Mouse (Mus musculus) left cerebral cortex, postnatal 25 days (tissue): ENCODE measurements at regions not wholly inside any gene's neighbourhood (a gene's known extent, or its start where the extent isn't known, plus 50 kb on each side); places are given as distances from the start of the nearest gene placed in this dataset.

Source experiments
- DNase-seq, 2 experiments: peaks; one replicate each; pipeline ENCODE4 v3.0.0; 2022; ENCODE audit warnings: low spot score in 2 of 2, mixed read lengths in 1 of 2
- intact Hi-C: fragments of 180-260 bp; cut with DNase I; formaldehyde crosslinking; loops from one replicate; pipeline ENCODE4 v1.15.1; 2025

DNA sequence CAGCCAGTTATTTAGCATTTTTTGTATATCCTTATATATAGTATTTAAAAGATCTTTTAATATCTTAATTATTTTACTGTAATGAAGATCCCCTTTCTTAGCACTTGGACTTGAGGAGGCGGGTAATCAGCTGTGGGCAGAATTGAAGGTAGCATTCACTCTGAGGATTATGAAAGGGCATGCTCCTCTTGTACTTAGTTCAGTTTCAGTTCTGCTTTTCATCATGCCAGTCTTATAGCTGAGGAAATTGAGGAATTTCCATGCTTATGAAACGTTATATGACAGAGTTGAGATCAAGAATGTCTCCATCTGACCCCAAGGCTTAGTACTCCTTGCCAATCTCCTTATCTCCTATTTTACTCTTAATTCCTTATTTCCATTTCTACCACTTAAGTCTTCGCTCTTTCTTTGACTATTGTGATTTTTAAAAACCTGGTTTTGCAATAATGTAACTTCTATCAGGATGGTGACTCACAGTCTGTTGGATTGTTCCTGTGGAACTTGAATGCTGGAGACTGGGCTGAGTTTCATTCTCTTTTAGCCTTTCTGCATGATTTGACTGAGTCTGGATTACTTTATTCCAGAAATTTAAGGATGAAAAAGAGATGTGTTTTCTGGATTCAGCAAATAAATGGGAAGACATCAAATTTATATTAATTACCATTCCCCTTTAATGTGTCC, 133.6 kb downstream of the Papss1 start:
- intact Hi-C loops: no loop called here
- no peak for DNase-seq

DNA sequence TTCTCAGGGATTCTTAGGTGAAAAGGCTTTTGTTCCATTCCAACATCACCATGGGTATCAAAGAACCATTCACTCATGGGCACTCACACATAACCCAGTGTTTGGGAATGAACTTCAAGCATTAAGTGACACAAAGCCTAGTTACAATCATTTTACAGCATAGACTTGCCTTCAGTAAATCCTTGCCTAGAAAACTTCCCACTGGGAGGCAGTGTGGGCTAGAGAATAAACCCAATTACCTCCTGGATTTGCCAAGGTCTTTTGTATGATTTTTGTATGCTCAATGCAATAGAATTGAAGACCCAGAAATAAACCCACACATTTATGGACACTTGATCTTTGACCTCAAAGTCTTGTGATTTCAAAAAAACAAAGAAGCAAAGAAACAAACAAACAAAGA, 138.6 kb downstream of the Papss1 start:
- intact Hi-C loops: no loop called here
- DNase-seq: peak; percentile 14 to 36

DNA sequence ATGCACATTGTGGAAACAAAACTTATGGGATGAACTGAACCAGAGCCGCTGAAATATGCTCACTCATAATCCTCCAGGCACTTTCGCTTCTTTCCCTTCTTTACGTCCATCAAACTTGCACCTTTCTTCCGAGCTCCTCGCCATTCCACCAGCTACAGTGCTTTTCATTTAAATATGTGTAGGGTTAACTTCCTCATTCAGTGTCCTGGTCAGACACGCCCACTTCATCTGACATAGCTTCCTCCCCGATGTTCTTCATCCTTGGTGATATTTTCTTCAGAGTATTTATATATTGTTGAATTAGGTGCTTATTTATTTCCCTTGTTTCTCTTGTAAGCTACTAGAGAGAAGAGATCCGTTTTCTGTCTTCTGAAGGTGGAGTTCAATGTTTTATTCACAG, 149.0 kb downstream of the Papss1 start:
- DNase-seq: no peak

DNA sequence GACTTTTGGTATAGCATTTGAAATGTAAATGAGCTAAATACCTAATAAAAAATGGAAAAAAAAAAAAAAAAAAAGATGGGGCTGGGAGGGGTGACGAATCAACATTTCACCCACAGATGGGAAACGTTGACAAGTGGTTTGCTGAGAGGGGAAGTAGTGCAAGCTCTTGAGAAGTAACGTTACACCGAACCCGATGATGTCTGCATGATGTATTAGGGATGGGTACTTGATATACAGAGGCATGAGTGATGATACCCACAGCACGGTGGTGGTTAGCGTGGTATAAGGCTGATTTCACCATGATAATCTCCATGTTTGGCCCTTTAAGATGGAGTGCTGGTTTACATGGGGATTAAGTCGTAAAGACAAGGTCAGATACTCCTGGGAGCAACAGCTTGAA, 154.2 kb downstream of the Papss1 start:
- DNase-seq: no peak
- intact Hi-C loops: no loop called here

More for the DNA sequence above, 149.0 kb downstream of the Papss1 start:
- intact Hi-C loops: no loop called here

DNA sequence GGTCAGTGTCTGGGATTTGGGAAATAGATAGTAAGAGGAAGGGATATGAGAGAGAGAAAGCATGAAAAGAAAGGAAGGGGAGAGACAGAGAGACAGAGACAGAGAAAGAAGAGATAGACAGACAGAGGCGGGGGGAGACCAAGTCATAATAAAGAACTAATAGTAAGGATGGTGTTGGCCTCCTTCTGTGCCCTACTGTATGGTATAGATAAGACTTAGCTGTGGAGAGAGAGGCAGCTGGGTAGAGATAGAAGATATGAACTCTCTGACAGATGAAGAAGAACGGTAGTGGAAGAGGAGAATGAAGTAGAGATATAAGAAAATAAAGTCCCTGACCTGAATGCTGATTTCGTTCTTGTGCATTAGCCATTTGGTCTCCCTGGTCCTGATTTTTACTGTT, 164.1 kb downstream of the Papss1 start:
- intact Hi-C loops: no loop called here
- no peak for DNase-seq

DNA sequence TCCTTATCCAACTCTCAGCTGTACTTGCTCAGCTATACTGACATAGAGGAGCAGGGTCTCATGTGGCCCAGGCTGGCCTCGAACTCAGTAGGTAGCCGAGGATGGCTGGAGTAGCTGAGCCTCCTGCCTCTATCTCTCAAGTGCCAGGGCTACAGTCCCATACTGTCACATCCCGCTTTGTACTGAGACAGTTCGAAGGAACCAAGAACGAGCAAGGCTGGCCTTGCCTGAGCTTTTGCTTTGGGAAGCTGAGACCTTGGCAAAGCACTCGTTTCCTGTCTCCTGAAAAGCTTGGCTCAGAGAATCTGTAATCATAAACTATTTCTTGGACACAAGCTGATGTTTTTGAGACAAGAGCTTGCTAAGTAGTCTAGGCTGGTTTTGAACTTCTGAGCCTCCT, 169.7 kb downstream of the Papss1 start:
- no peak for DNase-seq
- intact Hi-C loops: no loop called here

DNA sequence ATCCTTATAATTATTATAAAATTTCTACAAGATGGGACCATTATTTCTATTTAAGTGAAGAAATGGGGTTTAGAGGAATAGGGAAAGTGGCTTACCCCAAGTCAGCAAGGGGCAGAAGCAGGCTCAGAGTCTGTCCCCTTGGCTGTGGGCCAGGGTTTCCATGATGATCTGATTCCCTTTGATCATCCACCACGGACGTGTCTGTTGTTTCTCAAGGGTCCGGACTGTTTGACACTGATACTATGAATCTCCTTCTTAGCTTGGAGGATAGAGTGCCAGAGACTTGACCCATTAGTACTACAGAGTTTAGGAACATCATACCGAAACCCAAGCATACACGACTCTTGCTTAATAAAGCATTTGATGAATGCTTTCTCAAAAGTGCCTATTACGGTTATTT, 172.9 kb downstream of the Papss1 start:
- DNase-seq: no peak
- intact Hi-C loops: no loop called here

DNA sequence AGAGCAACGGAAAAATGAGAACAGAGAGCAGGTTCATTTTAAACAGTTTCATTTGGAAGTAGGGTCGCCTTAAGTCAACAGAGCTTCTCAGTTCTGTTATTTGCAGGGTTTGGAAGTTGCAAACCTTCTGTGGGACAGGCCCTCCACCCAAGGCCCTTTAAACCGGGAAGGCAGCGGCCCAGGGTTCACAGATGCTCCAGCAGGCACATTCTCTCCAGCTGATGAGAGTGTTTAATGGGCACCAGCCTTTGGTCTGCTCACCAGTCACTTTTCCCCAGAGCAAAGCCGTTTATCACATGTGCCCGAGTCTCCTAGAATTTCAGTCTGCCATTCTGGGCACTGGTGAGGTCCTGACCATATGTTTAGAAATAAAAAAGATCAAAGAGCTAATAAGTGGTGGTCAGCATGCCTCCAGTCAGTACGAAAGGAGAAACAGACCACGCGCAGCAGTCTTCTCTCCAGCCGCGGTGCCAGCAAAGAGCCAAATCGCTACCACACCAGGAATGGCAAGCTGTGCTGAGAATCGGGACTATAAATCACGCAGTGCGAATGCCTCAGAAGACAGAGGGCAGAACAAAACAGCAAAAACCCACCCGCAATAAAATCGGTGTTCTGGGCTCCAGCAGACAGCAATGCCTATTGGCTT, 173.5 kb downstream of the Papss1 start:
- no peak for DNase-seq
- intact Hi-C loops: no loop called here

DNA sequence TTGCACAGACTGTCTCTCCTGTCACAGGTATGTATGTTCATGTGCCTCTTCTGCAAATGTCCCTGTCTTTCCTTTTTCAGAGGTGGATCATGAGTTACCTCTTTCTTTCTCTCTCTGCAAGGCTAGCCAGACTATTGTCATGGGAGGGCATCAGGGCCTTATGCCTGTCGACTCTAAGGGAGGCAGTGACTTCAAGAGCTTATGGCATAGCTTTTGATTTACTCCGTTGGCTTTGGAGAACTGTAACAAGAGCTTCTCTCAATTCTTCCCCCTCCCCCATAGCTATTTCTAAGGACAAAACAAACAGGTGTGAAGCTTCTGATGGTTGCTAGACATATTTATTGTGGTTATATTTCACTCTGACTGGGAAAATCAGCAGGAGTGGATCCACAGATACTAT, 191.0 kb downstream of the Papss1 start:
- intact Hi-C loops: no loop called here
- no peak for DNase-seq

DNA sequence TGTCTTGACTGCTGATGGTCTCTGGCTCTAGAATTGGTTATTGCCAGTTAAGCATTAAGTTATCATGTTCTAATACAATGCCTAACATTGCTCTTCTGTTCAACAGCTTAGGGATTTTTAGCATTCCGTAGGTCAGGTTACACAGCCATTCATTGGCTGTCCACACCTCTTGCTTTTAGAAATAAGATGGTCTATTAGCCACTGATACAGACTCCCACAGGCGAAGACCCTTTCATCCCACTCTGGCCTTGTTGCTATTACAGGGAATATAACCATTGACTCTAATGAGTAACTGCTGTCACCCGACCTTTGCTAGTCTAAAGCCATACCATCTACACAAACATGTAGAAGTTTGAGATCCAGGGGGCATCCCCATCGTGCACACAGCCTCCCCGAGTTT, 191.6 kb downstream of the Papss1 start:
- intact Hi-C loops: no loop called here

DNA sequence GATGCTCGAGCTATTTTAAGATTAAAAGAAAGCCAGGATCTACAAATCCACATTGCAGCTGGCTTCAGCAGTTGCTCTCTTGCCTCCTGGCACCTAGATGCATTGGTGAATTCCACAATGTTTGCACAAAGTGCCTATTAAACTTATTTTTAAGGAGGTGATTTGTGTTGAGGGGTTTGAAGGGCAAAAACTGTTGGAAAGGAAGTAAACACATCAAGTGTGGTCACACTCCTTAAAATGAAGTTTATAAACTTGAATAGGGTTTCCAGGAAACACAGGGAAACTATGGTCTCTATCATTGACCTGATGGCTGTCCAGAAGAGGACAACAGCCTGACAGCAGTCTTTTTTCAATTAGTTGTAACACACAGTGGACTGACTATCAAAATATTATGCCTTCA, 205.4 kb downstream of the Papss1 start:
- DNase-seq: no peak
- intact Hi-C loops: no loop called here

More for the DNA sequence above, 191.6 kb downstream of the Papss1 start:
- no peak for DNase-seq

DNA sequence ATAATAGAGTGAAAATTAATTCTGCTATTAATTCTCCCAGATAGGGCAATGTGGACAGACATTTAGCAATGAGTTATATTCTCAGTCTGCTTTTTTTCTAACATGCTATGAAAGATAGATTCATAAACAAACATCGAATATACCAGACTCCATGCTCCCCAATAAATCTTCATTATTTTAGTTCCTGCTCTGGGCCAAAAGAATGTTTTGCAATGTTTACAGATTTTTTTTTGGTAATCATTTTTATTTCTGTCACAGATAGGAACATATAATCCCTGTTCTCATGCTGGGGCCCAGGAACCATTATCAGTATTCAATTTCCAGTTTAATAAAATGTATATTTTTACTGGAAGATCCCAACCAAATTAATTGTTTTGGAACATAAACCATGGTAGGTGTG, 205.9 kb downstream of the Papss1 start:
- intact Hi-C loops: no loop called here
- no peak for DNase-seq

DNA sequence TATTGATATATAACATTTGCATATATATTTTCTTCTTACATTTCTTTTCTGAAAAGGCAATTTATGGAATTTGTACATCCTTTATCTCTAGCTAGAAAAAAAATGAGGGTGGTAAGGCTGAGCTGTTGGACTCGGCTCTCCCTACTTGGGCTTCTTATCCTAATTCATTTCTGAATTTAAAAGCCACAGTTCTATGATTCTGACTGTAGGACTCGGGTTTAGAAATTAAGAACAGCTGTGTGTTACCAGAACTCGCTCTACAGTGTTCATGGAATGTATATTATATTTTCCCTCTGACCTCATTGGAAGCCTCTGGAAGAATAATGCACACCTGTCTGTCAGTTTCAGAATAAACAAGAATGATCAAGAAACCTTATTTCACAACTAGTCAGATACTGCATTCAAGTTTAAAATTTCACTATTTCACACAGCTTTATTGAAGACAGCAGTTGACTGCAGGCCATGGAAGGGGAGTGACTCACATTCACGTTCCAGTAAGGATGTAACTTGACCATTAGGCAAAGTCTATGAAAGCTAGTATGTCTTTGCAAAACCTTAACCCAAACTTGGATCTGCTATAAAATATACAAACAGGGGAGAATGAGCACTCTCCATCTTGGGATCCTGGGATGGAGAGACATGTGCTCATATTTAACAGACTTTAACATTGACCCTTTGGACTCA, 207.4 kb downstream of the Papss1 start:
- intact Hi-C loops: no loop called here
- DNase-seq: no peak

DNA sequence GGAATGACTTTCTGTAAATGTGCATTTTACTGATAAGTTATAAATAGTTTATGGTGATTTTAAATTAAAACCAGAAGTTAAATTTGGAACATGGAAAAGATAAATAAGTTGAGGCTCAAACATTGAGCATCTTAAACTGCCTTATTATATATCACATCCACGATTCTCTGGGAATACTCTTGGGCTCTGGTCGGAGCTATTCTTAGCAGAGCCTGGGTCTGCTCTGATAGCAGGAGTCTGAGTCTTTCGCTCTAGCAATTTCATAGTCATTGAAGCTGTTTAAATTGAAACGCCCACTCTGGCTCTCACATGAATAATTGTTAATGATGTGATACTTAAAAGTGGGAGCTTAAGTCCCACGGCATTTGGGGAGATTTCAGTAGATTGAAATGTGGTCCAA, 208.0 kb downstream of the Papss1 start:
- no peak for DNase-seq
- intact Hi-C loops: no loop called here

DNA sequence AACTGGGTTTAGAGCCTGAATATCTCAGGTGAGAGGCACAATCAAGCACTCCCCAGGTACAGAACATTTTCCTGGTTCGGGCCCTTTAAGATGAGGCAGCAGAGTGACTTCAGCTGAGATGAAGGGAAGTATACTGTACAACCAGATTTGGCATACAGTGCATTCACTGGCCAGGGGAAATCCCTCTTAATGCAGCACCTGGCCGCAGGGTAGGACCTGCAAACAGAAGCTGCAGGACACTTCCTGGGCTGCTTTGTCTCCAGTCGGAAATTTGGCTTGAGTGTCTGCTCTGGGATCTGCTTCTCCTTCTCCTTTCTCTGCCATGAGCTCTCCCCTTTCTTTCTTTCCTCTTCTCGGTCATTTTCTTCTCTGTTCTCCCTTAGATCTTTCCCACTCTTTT, 210.9 kb downstream of the Papss1 start:
- intact Hi-C loops: no loop called here
- DNase-seq: no peak

DNA sequence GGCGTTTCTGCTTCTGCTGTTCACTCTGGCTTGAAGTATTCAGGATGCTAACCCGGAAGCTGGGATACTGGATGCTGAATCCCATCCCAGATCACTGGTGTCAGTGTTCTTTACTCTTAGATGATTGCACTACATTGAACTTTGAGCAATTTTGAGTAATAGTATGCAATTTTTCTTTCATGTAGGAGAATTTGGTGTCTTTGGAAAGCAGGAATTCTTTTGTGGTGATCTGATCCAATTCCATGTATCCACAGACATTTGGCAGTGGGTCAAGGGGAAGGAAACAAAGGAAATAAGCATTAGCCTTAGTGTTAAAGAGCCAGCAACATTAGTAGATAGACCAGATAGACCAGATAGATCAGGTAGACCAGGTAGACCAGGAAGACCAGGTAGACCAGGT, 212.1 kb downstream of the Papss1 start:
- intact Hi-C loops: no loop called here

DNA sequence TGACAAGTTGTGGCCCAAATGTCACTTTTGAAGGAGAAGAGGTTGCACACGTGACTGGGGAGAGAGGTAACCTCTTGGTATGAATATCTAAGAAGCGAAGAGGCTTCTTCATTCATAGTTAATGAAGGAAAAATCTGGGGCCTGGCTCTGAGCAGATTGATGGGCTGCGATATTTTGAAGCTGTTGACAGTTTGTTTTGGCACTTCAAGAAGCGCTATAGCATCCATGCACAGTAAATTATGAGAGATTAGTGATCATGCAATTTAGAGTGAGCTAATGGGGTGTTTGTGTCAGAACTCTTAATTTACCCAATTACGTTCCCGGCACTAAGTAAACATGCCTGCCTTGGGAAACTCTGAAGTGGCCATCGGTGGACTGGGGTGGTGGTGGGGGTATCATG, 215.2 kb downstream of the Papss1 start:
- intact Hi-C loops: no loop called here
- no peak for DNase-seq

More for the DNA sequence above, 212.1 kb downstream of the Papss1 start:
- no peak for DNase-seq

DNA sequence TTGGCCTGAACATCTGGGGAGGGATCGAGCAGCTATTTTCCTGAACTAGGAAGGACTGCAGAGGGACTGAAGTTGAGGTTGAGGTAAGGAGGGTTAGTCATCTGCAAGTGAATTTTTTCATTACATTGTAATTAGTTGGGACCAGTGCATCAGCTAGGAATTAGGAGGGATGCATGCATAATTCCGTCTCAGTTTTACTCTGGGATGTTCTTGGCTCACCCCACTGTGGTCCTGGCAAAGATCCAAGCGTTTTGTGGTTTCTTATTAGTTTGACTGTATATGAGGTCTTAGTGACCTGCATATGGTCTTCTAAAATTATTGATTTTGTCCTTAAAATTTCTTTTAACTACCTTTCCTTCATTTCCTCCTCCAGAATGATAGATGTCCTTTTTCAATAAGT, 221.0 kb downstream of the Papss1 start:
- intact Hi-C loops: no loop called here
- DNase-seq: no peak

DNA sequence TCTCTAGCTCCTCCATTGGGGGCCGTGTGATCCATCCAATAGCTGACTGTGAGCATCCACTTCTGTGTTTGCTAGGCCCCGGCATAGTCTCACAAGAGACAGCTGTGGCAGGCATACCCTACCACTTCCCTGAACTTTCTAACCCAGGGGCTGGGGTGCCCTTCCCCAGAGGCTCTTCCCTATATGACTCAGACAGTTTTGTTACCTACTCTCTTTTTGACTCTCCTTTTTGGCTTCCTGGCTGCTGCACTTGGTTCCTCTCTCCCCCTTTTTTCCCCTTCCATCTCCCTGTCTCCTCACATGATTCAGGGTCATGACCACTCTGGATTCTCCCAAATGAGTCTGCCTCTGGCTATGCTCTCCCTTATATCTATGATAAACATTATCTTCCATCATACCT, 223.8 kb downstream of the Papss1 start:
- intact Hi-C loops: no loop called here

DNA sequence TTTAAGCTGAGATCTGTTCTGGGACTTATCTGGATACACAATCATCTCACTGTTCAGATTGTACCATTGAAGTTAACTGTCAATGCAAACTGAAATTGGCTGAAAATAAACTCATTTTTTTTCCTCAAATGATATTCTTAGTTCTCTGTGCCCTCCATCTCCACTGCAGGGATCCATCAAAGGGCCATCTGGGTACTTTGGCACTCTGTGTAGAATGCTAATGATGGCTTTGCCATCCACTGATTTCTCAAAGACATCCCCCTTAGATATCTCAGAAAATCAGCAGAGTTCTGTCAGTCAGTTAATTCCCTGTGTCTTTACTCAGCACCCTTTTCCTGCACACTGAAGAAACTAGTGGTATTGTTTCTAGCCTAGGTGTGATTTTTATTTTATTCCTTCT, 224.6 kb downstream of the Papss1 start:
- intact Hi-C loops: no loop called here
- DNase-seq: no peak

More for the DNA sequence above, 223.8 kb downstream of the Papss1 start:
- DNase-seq: no peak

DNA sequence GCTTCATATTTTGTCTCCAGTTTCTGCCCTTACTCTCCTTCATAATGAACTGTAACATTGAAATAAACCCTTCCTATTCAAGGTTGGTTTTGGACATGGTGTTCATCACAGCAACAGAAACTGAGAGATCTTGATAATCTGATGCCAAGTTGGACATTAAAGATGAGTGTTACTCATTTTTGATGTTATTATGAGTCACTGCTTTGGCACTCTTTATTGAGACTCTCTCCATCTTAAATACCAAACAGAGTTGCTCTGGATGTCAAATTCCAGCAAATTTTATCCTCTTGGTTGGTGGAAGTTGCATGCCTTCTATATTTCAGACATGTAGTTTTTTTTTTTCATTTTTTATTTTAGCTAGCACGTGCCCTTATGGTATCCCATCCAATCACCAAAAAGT, 229.5 kb downstream of the Papss1 start:
- DNase-seq: no peak
- intact Hi-C loops: no loop called here
